Mouse (Mus musculus): ENCODE results near the gene Arid5b. TPM values are rescaled to one million over a fixed set of nuclear protein-coding genes. Genes with fewer than 3 reads are reported as not detected.

The Arid5b gene
- polyA plus RNA-seq, 1 experiment: 4.0 TPM

DNA sequence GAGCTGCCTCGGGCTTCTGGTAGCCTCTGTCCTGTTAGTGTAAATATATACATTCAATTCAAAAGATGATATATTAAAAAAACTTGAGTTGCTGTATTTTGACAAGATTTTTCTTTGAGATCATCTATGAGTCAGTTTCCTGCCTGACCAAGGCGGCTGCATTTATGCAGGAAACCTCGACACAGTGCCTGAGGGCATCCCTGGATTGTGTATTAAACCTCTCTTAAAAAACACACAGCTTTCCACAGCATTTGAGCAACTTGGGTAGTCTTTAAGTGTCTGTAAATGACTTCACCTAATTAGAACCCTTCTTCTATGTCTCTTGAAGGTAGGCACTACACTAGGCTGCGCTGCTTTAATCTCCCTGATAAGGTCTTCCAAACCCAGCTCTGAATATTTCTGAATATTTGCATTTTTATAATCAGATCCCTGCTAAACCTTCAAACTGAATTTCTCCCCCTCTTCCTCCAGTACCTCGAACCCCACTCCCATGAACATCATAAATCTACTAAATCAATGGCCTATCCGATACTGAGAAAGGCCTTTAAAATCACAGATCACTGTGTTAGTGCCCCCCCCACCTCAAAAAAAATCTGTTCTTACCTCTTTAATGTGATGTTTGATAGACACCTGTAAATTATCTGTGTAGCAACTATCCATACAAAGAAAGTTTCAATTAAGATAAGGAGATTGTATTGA lies 2.7 kb upstream of the Arid5b start:
- Histone ChIP-seq H3K36me3 (ENCODE audit: control insufficient read depth, insufficient read depth, low read length) (no peaks in the 10 kb centered on the region), H3K4me3 (ENCODE audit: control insufficient read depth, insufficient read depth, low read length) (no peak overlapping the region), H3K4me1 (replicated peaks; ENCODE audit: control insufficient read depth, insufficient read depth, low read length) (peaks cover 9% of the 10 kb centered on the region), H3K27me3 (ENCODE audit: control insufficient read depth, insufficient read depth, low read length) (no peaks in the 10 kb centered on the region), H3K27ac (ENCODE audit: control insufficient read depth, insufficient read depth, low read length) (no peak overlapping the region)
- no peak for DNase-seq
- TF ChIP-seq POLR2A (IDR thresholded peaks at IDR 0.05; ENCODE audit: control insufficient read depth, extremely low read depth, insufficient read depth, low read length, poor library complexity): no peak
- no peak for TF ChIP-seq CTCF (IDR thresholded peaks at IDR 0.05; ENCODE audit: borderline replicate concordance, control insufficient read depth, extremely low read depth, insufficient read depth, low read length, poor library complexity)
- WGBS: 84% methylated on average over 6 of the region's 6 CpGs

DNA sequence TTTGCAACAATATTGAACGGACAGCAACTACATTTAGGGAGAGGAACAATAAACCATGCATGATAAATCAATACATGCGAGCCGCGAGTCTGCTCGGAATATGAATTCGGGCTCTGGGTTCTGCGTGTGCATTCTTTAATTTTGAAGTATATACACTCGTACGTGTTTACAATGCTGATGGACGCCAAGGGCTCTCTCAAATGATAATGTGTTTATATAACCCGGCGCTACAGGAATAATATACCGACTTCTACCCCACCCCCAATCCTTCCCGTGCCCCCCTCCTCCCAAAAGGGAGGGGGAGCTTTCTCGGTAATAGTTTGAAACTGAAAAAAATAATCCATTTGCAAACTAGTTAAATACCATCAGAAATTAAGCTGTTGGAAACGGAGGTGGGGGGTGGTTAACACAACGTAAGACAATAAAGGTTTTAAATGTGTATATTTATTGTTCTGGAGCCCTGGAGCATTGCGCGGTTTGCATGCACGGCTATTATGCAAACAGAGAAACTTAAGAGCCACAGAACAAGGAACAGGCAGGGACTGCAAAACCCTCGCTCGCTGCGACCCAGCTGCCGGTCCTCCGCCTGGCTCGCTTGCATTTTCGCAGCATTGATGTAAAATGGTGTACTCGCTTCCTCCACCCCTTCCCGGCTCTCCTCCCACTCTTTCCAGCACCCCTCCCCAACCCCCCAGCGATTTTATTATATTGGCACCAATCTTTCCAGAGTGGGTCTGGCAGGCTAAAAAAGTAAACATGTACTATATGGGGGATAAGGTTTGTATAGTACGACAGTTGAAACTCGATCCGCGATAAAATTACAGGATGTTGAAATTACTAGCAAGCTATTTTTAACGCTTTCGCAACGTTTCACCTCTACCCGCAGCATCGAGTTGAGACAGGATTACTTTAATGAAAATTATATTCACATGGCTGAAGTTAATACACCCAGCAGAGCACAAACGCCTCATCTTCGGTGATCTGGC lies 1.3 kb upstream of the Arid5b start:
- H3K36me3 ChIP-seq (ENCODE audit: control insufficient read depth, insufficient read depth, low read length): no peaks in the 10 kb centered on the region
- TF ChIP-seq POLR2A (IDR thresholded peaks at IDR 0.05; ENCODE audit: control insufficient read depth, extremely low read depth, insufficient read depth, low read length, poor library complexity): no peak
- TF ChIP-seq CTCF (IDR thresholded peaks at IDR 0.05; ENCODE audit: borderline replicate concordance, control insufficient read depth, extremely low read depth, insufficient read depth, low read length, poor library complexity): no peak

DNA sequence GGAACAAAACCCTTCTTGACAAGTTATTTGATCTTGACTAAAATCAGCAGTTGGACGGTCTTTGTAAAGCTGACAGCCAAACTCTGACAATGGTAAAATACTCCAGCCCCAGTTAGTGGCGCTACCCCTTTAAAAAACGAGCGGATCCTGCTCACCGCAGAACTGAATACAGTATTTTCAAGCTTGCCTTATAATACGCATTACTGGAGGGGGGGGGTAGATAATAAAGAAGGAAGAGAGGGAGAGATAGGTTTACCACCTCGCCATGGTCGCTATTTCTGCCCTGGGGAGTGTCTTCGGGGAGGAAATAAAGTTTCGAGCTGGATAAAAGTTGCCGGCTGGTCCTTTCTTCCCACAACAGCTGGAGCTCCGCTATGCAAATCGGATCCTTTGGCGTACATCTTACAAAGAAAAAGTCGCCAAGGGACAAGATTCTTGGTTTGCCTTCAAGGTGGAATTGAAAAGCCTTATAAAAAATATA lies 829 bp downstream of the Arid5b start:
- peak; percentile 40 for DNase-seq

More for the DNA sequence above, 1.3 kb upstream of the Arid5b start:
- Histone ChIP-seq H3K27me3 (ENCODE audit: control insufficient read depth, insufficient read depth, low read length) (no peaks in the 10 kb centered on the region), H3K4me1 (replicated peaks; ENCODE audit: control insufficient read depth, insufficient read depth, low read length) (peaks cover 9% of the 10 kb centered on the region), H3K27ac (ENCODE audit: control insufficient read depth, insufficient read depth, low read length) (peak overlapping the region; percentile 11; the same call in 1 of the 2 replicates), H3K4me3 (ENCODE audit: control insufficient read depth, insufficient read depth, low read length) (peak overlapping the region; percentile 36)
- WGBS: under 1% methylated on average over 41 of the region's 41 CpGs
- DNase-seq: peak; percentile 63

DNA sequence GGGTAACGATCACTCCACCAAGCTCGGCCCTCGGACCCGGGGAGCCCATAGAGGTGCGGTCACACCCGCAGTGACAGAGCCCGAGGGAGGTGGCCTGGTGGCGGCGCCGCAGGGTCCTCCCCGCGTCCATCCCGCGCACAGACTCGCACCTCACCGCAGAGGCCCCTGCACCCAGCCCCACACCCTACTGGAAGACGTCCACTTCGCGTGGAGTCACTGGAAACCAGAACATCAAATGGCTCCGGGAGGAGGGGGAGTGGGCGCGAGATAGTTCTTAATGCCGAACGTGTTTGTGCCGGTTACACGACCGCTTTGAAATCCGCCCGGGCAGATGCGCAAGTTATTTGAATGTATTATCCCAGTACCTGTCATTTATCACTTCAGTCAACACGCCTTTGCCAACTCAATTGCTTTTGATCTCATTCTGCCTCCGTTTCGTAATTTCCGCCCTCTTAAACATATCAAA lies 1.5 kb downstream of the Arid5b start:
- peak; percentile 67 for DNase-seq
- H3K27me3 ChIP-seq (ENCODE audit: control insufficient read depth, insufficient read depth, low read length): no peaks in the 10 kb centered on the region
- H3K4me3 ChIP-seq (ENCODE audit: control insufficient read depth, insufficient read depth, low read length): peak overlapping the region; percentile 81
- H3K4me1 ChIP-seq (replicated peaks; ENCODE audit: control insufficient read depth, insufficient read depth, low read length): no peaks in the 10 kb centered on the region
- TF ChIP-seq POLR2A (IDR thresholded peaks at IDR 0.05; ENCODE audit: control insufficient read depth, extremely low read depth, insufficient read depth, low read length, poor library complexity) (no peak), CTCF (IDR thresholded peaks at IDR 0.05; ENCODE audit: borderline replicate concordance, control insufficient read depth, extremely low read depth, insufficient read depth, low read length, poor library complexity) (no peak)
- WGBS: 0% methylated on average over 34 of the region's 34 CpGs
- peak overlapping the region; percentile 84 for H3K27ac ChIP-seq (ENCODE audit: control insufficient read depth, insufficient read depth, low read length)
- H3K36me3 ChIP-seq (ENCODE audit: control insufficient read depth, insufficient read depth, low read length): no peaks in the 10 kb centered on the region

More for the DNA sequence above, 829 bp downstream of the Arid5b start:
- peak overlapping the region; percentile 76 for H3K27ac ChIP-seq (ENCODE audit: control insufficient read depth, insufficient read depth, low read length)
- H3K4me3 ChIP-seq (ENCODE audit: control insufficient read depth, insufficient read depth, low read length): peak overlapping the region; percentile 54
- no peaks in the 10 kb centered on the region for H3K27me3 ChIP-seq (ENCODE audit: control insufficient read depth, insufficient read depth, low read length)
- no peaks in the 10 kb centered on the region for H3K36me3 ChIP-seq (ENCODE audit: control insufficient read depth, insufficient read depth, low read length)
- TF ChIP-seq CTCF (IDR thresholded peaks at IDR 0.05; ENCODE audit: borderline replicate concordance, control insufficient read depth, extremely low read depth, insufficient read depth, low read length, poor library complexity) (no peak), POLR2A (IDR thresholded peaks at IDR 0.05; ENCODE audit: control insufficient read depth, extremely low read depth, insufficient read depth, low read length, poor library complexity) (no peak)
- peaks cover 5% of the 10 kb centered on the region for H3K4me1 ChIP-seq (replicated peaks; ENCODE audit: control insufficient read depth, insufficient read depth, low read length)
- under 1% methylated on average over 15 of the region's 15 CpGs for WGBS

DNA sequence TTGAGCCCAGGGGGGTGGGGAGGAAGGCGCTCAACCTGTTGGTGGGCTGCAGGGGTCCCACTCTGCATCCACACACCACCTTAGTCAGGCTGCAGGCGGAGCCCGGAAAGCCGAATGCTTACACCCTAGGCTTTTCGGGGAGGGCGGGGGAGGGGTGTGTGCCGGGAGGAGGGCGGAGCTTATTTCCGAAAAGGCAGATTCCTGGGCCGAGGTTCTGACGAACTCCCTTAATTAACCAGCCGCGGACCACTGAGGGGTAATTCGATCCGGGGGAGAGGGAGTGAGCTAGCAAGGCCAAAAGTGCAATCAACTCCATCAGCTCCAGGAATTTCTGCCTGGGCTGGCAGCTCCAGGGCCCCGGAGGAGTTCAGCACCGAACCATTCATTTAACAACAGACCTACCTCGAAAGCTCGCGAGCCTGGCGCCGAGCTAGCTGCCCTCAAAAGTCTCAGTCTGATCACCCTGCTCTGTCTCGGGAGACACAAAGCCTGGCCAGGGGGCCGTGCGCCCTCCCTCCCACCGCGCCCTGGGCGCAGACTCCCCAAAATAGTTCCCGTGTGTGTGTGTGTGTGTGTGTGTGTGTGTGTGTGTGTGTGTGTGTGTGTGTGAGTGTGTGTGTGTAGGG lies 2.1 kb downstream of the Arid5b start:
- no peaks in the 10 kb centered on the region for H3K36me3 ChIP-seq (ENCODE audit: control insufficient read depth, insufficient read depth, low read length)
- no peaks in the 10 kb centered on the region for H3K27me3 ChIP-seq (ENCODE audit: control insufficient read depth, insufficient read depth, low read length)
- no peaks in the 10 kb centered on the region for H3K4me1 ChIP-seq (replicated peaks; ENCODE audit: control insufficient read depth, insufficient read depth, low read length)
- peak overlapping the region; percentile 84 for H3K27ac ChIP-seq (ENCODE audit: control insufficient read depth, insufficient read depth, low read length)
- H3K4me3 ChIP-seq (ENCODE audit: control insufficient read depth, insufficient read depth, low read length): peak overlapping the region; percentile 81
- WGBS: under 1% methylated on average over 29 of the region's 29 CpGs
- TF ChIP-seq POLR2A (IDR thresholded peaks at IDR 0.05; ENCODE audit: control insufficient read depth, extremely low read depth, insufficient read depth, low read length, poor library complexity): 0 out of 2 replicates have a peak, but pooled peaks have one; percentile 31
- TF ChIP-seq CTCF (IDR thresholded peaks at IDR 0.05; ENCODE audit: borderline replicate concordance, control insufficient read depth, extremely low read depth, insufficient read depth, low read length, poor library complexity): no peak
- peak; percentile 73 for DNase-seq
